Mouse (Mus musculus) megakaryocyte-erythroid progenitor cell, adult 5-6 weeks (primary cell): ENCODE results near the gene Cdk4. TPM values are rescaled to one million over a fixed set of nuclear protein-coding genes. Genes with fewer than 3 reads are reported as not detected.

ENCODE experiments used
- total RNA-seq, 2 experiments: library from RNA; stranded (forward) in 1 of 2; stranded (reverse) in 1 of 2; fragments of 200-1000, 215-1000 nt in 1 of 2; fragments of >200 nt in 1 of 2; fragmentation: Nextera tagmentation in 1 of 2; gene quantifications; 2 replicates each; pipeline ENCODE4 v1.2.3; 2014 to 2017

The Cdk4 gene
- total RNA-seq, 2 experiments from 2014 or later = 664 to 761 TPM

Other genes starting within 250 kb of the Cdk4 start
- gene Atp23, start 162.2 kb upstream of the Cdk4 start, total RNA-seq (2014; fragmentation: Nextera tagmentation) = 16.0 and 28.8 TPM in 2 replicates
- 5.8 and 16.2 TPM in 2 replicates for gene Atp23, start 162.2 kb upstream of the Cdk4 start, total RNA-seq (2017)
- gene Ctdsp2, start 84.8 kb upstream of the Cdk4 start, total RNA-seq (2014; fragmentation: Nextera tagmentation) = 54.7 and 56.7 TPM in 2 replicates
- gene Ctdsp2, start 84.8 kb upstream of the Cdk4 start, total RNA-seq (2017) = 18.3 and 24.7 TPM in 2 replicates
- gene Avil, start 62.8 kb upstream of the Cdk4 start, total RNA-seq (2014; fragmentation: Nextera tagmentation) = not detected in 2 replicates
- 0.38 TPM in 1 of 2 replicates, not detected in the other for gene Avil, start 62.8 kb upstream of the Cdk4 start, total RNA-seq (2017)
- gene Tsfm, start 32.7 kb upstream of the Cdk4 start, total RNA-seq (2014; fragmentation: Nextera tagmentation) = 41.6 and 61.2 TPM in 2 replicates
- 55.5 and 63.3 TPM in 2 replicates for gene Tsfm, start 32.7 kb upstream of the Cdk4 start, total RNA-seq (2017)
- gene Mettl1, start 22.1 kb upstream of the Cdk4 start, total RNA-seq (2014; fragmentation: Nextera tagmentation) = 54.1 and 55.2 TPM in 2 replicates
- gene Mettl1, start 22.1 kb upstream of the Cdk4 start, total RNA-seq (2017) = 24.6 and 25.3 TPM in 2 replicates
- gene Eef1akmt3, start 22.0 kb upstream of the Cdk4 start, total RNA-seq (2014; fragmentation: Nextera tagmentation) = not detected in 2 replicates
- 0.38 TPM in 1 of 2 replicates, not detected in the other for gene Eef1akmt3, start 22.0 kb upstream of the Cdk4 start, total RNA-seq (2017)
- not detected in 2 replicates for gene Cyp27b1, start 15.3 kb upstream of the Cdk4 start, total RNA-seq (2014; fragmentation: Nextera tagmentation)
- gene Cyp27b1, start 15.3 kb upstream of the Cdk4 start, total RNA-seq (2017) = not detected in 2 replicates
- not detected in 2 replicates for gene March9, start 3.4 kb upstream of the Cdk4 start, total RNA-seq (2014; fragmentation: Nextera tagmentation)
- not detected in 2 replicates for gene March9, start 3.4 kb upstream of the Cdk4 start, total RNA-seq (2017)
- gene Tspan31, start 6.7 kb downstream of the Cdk4 start, total RNA-seq (2014; fragmentation: Nextera tagmentation) = 43.9 and 73.9 TPM in 2 replicates
- gene Tspan31, start 6.7 kb downstream of the Cdk4 start, total RNA-seq (2017) = 28.9 and 55.3 TPM in 2 replicates
- 19.7 and 45.9 TPM in 2 replicates for gene Agap2, start 11.8 kb downstream of the Cdk4 start, total RNA-seq (2014; fragmentation: Nextera tagmentation)
- gene Agap2, start 11.8 kb downstream of the Cdk4 start, total RNA-seq (2017) = 26.4 and 43.3 TPM in 2 replicates
- gene Os9, start 57.6 kb downstream of the Cdk4 start, total RNA-seq (2014; fragmentation: Nextera tagmentation) = 55.8 and 64.5 TPM in 2 replicates
- 152 and 154 TPM in 2 replicates for gene Os9, start 57.6 kb downstream of the Cdk4 start, total RNA-seq (2017)
- 67.2 and 84.7 TPM in 2 replicates for gene B4galnt1, start 101.7 kb downstream of the Cdk4 start, total RNA-seq (2014; fragmentation: Nextera tagmentation)
- gene B4galnt1, start 101.7 kb downstream of the Cdk4 start, total RNA-seq (2017) = 18.5 and 23.3 TPM in 2 replicates
- gene Slc26a10, start 117.1 kb downstream of the Cdk4 start, total RNA-seq (2014; fragmentation: Nextera tagmentation) = 1.8 TPM in 1 of 2 replicates, not detected in the other
- gene Slc26a10, start 117.1 kb downstream of the Cdk4 start, total RNA-seq (2017) = 1.8 TPM in 1 of 2 replicates, not detected in the other
- 22.7 and 46.0 TPM in 2 replicates for gene Arhgef25, start 126.5 kb downstream of the Cdk4 start, total RNA-seq (2014; fragmentation: Nextera tagmentation)
- 35.4 and 35.7 TPM in 2 replicates for gene Arhgef25, start 126.5 kb downstream of the Cdk4 start, total RNA-seq (2017)
- gene Dtx3, start 132.2 kb downstream of the Cdk4 start, total RNA-seq (2014; fragmentation: Nextera tagmentation) = 97.0 and 160 TPM in 2 replicates
- gene Dtx3, start 132.2 kb downstream of the Cdk4 start, total RNA-seq (2017) = 28.5 and 29.5 TPM in 2 replicates
- gene Pip4k2c, start 148.1 kb downstream of the Cdk4 start, total RNA-seq (2014; fragmentation: Nextera tagmentation) = 58.6 and 59.9 TPM in 2 replicates
- 28.0 and 35.3 TPM in 2 replicates for gene Pip4k2c, start 148.1 kb downstream of the Cdk4 start, total RNA-seq (2017)
- not detected in 2 replicates for gene Kif5a, start 199.8 kb downstream of the Cdk4 start, total RNA-seq (2014; fragmentation: Nextera tagmentation)
- gene Kif5a, start 199.8 kb downstream of the Cdk4 start, total RNA-seq (2017) = 0.14 and 0.23 TPM in 2 replicates
- 100 and 123 TPM in 2 replicates for gene Dctn2, start 202.8 kb downstream of the Cdk4 start, total RNA-seq (2014; fragmentation: Nextera tagmentation)
- 106 and 124 TPM in 2 replicates for gene Dctn2, start 202.8 kb downstream of the Cdk4 start, total RNA-seq (2017)
- gene Mbd6, start 225.5 kb downstream of the Cdk4 start, total RNA-seq (2014; fragmentation: Nextera tagmentation) = 42.8 and 72.8 TPM in 2 replicates
- 2.7 and 3.8 TPM in 2 replicates for gene Mbd6, start 225.5 kb downstream of the Cdk4 start, total RNA-seq (2017)
- gene Mars, start 248.3 kb downstream of the Cdk4 start, total RNA-seq (2014; fragmentation: Nextera tagmentation) = 135 and 140 TPM in 2 replicates
- 213 and 264 TPM in 2 replicates for gene Mars, start 248.3 kb downstream of the Cdk4 start, total RNA-seq (2017)